In genomic region chr11:102778165-102778564, GRCm38 (mm10) we compare ENCODE assay signal across 9 mouse cellular contexts. TPM values are rescaled to one million over a fixed set of nuclear protein-coding genes. Genes with fewer than 3 reads are reported as not detected.
DNase-seq lines count a peak whose midpoint lies in the region; ATAC-seq lines count a peak whose summit lies in the region.
"Had no signal": no experiment of that assay in that cellular context is flagged by ENCODE, and none has a peak within 500 bp of the region (broad histone marks: within the 10 kb centered on the region; RNA-seq: fewer than 3 reads in every experiment).

No protein-coding gene starts in this region.

- no peak overlapping the region for H3K4me3 ChIP-seq in kidney, embryonic 14.5 days (ENCODE audit: low read length)
- 0 out of 2 replicates have a peak overlapping the region, but pooled peaks have one; percentile 0 for H3K4me3 ChIP-seq in forebrain, embryonic 12.5 days (replicated peaks)
- no peak overlapping the region for H3K4me3 ChIP-seq in midbrain, embryonic 13.5 days (replicated peaks)

- H3K9ac ChIP-seq in kidney, embryonic 14.5 days (ENCODE audit: low read depth, low read length): peak overlapping the region; percentile 50
- H3K9ac ChIP-seq in forebrain, embryonic 12.5 days: peak overlapping the region; percentile 36
- H3K9ac ChIP-seq in midbrain, embryonic 13.5 days (replicated peaks): no peak overlapping the region

- H3K27me3 ChIP-seq in kidney, embryonic 14.5 days (ENCODE audit: control insufficient read depth, insufficient read depth, low read length): no peaks in the 10 kb centered on the region
- H3K27me3 ChIP-seq in forebrain, embryonic 12.5 days: peaks cover 10% of the 10 kb centered on the region; the same call in 1 of the 2 replicates
- peaks cover 4% of the 10 kb centered on the region; the same call in 1 of the 2 replicates for H3K27me3 ChIP-seq in midbrain, embryonic 13.5 days

- peak overlapping the region; percentile 47; the same call in 1 of the 2 replicates for H3K27ac ChIP-seq in kidney, embryonic 14.5 days (ENCODE audit: low read depth, low read length)
- H3K27ac ChIP-seq in forebrain, embryonic 12.5 days: no peak overlapping the region
- no peak overlapping the region for H3K27ac ChIP-seq in midbrain, embryonic 13.5 days

- H3K36me3 ChIP-seq in kidney, embryonic 14.5 days (ENCODE audit: control insufficient read depth, insufficient read depth, low read length): no peaks in the 10 kb centered on the region; the same call in 1 of the 2 replicates
- H3K36me3 ChIP-seq in forebrain, embryonic 12.5 days (replicated peaks): peaks cover 9% of the 10 kb centered on the region
- H3K36me3 ChIP-seq in midbrain, embryonic 13.5 days: peaks cover 21% of the 10 kb centered on the region

- DNase-seq in kidney, postnatal 36 days: no peak
- DNase-seq in cerebellum, postnatal 10 days: peak; percentile 64 to 78
- no peak for DNase-seq in liver
- DNase-seq in adrenal gland, adult 8-10 months: no peak
- DNase-seq in urinary bladder, postnatal 4 days (ENCODE audit: low spot score in 2 of 2): no peak

- WGBS in kidney, embryonic 14.5 days: 13% methylated on average over 14 of the region's 14 CpGs
- 32% methylated on average over 14 of the region's 14 CpGs for WGBS in forebrain, embryonic 12.5 days
- 32% methylated on average over 14 of the region's 14 CpGs for WGBS in midbrain, embryonic 13.5 days

- ATAC-seq in kidney, embryonic 14.5 days (ENCODE audit: low FRiP score, low TSS enrichment): peak; percentile 11; the same call in 1 of the 2 replicates
- no peak for ATAC-seq in forebrain, embryonic 12.5 days (ENCODE audit: low FRiP score)
- ATAC-seq in midbrain, embryonic 13.5 days: no peak

- no peaks in the 10 kb centered on the region for H3K9me3 ChIP-seq in kidney, embryonic 14.5 days (ENCODE audit: control insufficient read depth, low read length)
- H3K9me3 ChIP-seq in forebrain, embryonic 12.5 days: no peaks in the 10 kb centered on the region
- H3K9me3 ChIP-seq in midbrain, embryonic 13.5 days: no peaks in the 10 kb centered on the region

- H3K4me1 ChIP-seq in kidney, embryonic 14.5 days (ENCODE audit: control insufficient read depth, insufficient read depth, low read length): peaks cover 31% of the 10 kb centered on the region
- peaks cover 40% of the 10 kb centered on the region for H3K4me1 ChIP-seq in forebrain, embryonic 12.5 days
- peaks cover 39% of the 10 kb centered on the region for H3K4me1 ChIP-seq in midbrain, embryonic 13.5 days (replicated peaks)

- peak overlapping the region; percentile 45 for H3K4me2 ChIP-seq in kidney, embryonic 14.5 days (replicated peaks; ENCODE audit: low read depth, low read length)
- peak overlapping the region; percentile 35 for H3K4me2 ChIP-seq in forebrain, embryonic 12.5 days
- peak overlapping the region; percentile 44 for H3K4me2 ChIP-seq in midbrain, embryonic 13.5 days (replicated peaks)

RNA-seq across cellular contexts. Expression of gene Adam11, which starts 16.9 kb away (rescaled TPM):
- 3.5 and 7.8 TPM in 2 replicates for polyA plus RNA-seq in kidney, embryonic 14.5 days (2014; fragmentation: Nextera tagmentation; extraction: Ambion mirVana)
- 22.7 and 23.0 TPM in 2 replicates for polyA plus RNA-seq in forebrain, embryonic 12.5 days (2016; fragmentation: Nextera tagmentation; extraction: Ambion mirVana)
- 31.8 and 32.8 TPM in 2 replicates for polyA plus RNA-seq in midbrain, embryonic 13.5 days (2015; fragmentation: Nextera tagmentation; extraction: Ambion mirVana)
- 10 to 100 TPM in 2 of 4 experiments, 1 to 10 TPM in 2; 2.0 to 13.0 (median 8.0) TPM for total RNA-seq in adrenal gland, adult 8-10 months (2022)

RNA-seq across cellular contexts. Expression of gene Gjc1, which starts 41.3 kb away (rescaled TPM):
- polyA plus RNA-seq in kidney, embryonic 14.5 days (2014; fragmentation: Nextera tagmentation; extraction: Ambion mirVana): 63.0 and 69.6 TPM in 2 replicates
- 90.5 and 103 TPM in 2 replicates for polyA plus RNA-seq in forebrain, embryonic 12.5 days (2016; fragmentation: Nextera tagmentation; extraction: Ambion mirVana)
- 49.6 and 53.3 TPM in 2 replicates for polyA plus RNA-seq in midbrain, embryonic 13.5 days (2015; fragmentation: Nextera tagmentation; extraction: Ambion mirVana)
- 10 to 100 TPM; 12.9 to 22.5 (median 17.7) TPM for total RNA-seq in adrenal gland, adult 8-10 months (2022)

RNA-seq across cellular contexts. Expression of gene Higd1b, which starts 57.5 kb away (rescaled TPM):
- 0.44 TPM in 1 of 2 replicates, not detected in the other for polyA plus RNA-seq in kidney, embryonic 14.5 days (2014; fragmentation: Nextera tagmentation; extraction: Ambion mirVana)
- not detected in 2 replicates for polyA plus RNA-seq in forebrain, embryonic 12.5 days (2016; fragmentation: Nextera tagmentation; extraction: Ambion mirVana)
- 2.8 and 3.0 TPM in 2 replicates for polyA plus RNA-seq in midbrain, embryonic 13.5 days (2015; fragmentation: Nextera tagmentation; extraction: Ambion mirVana)
- total RNA-seq in adrenal gland, adult 8-10 months (2022): 1 to 10 TPM; 1.4 to 2.6 (median 2.1) TPM
- polyA plus RNA-seq: liver, embryonic 16.5 days had no signal

Comparison
In these comparisons a context has a peak if more than half of its experiments do, and no peak if none do; other contexts are left out.
1. DNase-seq: peak in cerebellum, postnatal 10 days (2 of 2); none in kidney, postnatal 36 days (0 of 2), liver (single experiment), adrenal gland, adult 8-10 months (single experiment) and urinary bladder, postnatal 4 days (0 of 2).
2. Peak in every context shown above with its lines, with median percentiles within 50 percentile points of each other: H3K4me2 ChIP-seq.